Mouse (Mus musculus): ENCODE measurements around the gene Pik3r2. TPM values are rescaled to one million over a fixed set of nuclear protein-coding genes. Genes with fewer than 3 reads are reported as not detected.

Pik3r2 gene
- polyA plus RNA-seq, 1 experiment: 56.3 TPM

DNA sequence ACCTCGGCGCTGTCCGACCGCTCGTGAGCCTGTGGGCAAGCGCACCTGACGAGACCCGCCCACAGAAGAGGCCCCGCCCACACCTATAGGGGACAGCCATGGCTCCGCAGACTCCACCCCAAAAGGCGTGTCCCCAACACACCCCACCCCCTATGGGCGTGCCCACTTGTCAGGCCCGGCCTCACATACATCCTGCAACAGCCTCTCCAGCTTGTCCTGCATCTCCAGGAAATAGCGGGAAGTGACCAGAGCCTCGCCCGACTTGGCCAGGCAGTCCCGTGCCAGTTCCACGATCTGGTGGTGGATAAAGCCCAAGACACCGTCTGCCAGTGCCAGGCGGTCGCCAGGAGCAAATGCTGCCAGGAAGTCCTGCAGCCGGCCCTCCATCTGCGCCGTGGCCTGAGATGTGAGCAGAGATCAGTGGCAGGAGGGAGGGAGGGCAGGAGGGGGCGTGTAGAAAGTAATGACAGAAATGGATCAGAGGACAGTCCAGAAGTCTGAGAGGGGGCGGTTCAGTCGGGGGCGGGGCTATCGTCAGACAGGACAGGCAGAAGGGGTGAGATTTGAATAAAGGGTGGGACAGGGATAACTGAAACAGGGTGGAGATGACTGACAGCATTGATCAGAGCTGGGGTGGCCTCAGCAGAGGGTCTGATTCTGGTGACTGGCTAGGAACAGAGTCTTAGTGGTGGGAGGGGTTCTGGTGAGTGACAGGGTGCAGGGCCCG, 11.6 kb upstream of the Pik3r2 start:
- peaks cover 12% of the 10 kb centered on the region for H3K4me1 ChIP-seq (ENCODE audit: control insufficient read depth, insufficient read depth, insufficient read length)

DNA sequence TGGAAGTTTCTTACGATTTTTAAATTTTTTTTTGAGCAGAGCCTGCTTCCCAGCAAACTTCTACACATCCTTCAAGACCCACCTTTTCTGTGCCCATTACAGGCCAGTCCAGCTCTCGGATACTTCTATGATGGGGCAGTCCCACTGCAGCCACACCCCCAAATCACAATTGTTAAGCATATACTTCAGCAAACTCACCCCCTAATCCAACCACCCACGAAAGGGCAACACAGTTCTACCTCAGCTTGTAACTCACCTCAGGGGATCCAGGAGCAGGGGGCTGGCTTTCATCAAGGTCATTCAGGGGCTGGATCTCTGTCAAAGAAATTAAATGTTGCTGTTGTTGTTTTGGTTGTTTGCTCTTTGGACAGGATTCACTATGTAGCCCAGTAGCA, 10.5 kb upstream of the Pik3r2 start:
- 97% methylated on average over 3 of the region's 3 CpGs for WGBS

More for the DNA sequence above, 11.6 kb upstream of the Pik3r2 start:
- TF ChIP-seq POLR2A (IDR thresholded peaks at IDR 0.05; ENCODE audit: low read depth, low read length): no peak
- no peak for TF ChIP-seq CTCF (IDR thresholded peaks at IDR 0.05; ENCODE audit: extremely low read depth, insufficient read depth, insufficient read length, insufficient replicate concordance)
- H3K27me3 ChIP-seq (ENCODE audit: control insufficient read depth, insufficient read depth, low read length): no peaks in the 10 kb centered on the region
- 91% methylated on average over 30 of the region's 30 CpGs for WGBS
- H3K36me3 ChIP-seq (ENCODE audit: control insufficient read depth, insufficient read depth, low read length): peaks cover 58% of the 10 kb centered on the region
- no peak for DNase-seq (ENCODE audit: low read depth in 1 of 2, low spot score in 2 of 2)
- no peak overlapping the region for H3K27ac ChIP-seq (ENCODE audit: insufficient read depth, low read length)
- no peak overlapping the region for H3K4me3 ChIP-seq (ENCODE audit: extremely low read depth, insufficient read depth, insufficient read length)

DNA sequence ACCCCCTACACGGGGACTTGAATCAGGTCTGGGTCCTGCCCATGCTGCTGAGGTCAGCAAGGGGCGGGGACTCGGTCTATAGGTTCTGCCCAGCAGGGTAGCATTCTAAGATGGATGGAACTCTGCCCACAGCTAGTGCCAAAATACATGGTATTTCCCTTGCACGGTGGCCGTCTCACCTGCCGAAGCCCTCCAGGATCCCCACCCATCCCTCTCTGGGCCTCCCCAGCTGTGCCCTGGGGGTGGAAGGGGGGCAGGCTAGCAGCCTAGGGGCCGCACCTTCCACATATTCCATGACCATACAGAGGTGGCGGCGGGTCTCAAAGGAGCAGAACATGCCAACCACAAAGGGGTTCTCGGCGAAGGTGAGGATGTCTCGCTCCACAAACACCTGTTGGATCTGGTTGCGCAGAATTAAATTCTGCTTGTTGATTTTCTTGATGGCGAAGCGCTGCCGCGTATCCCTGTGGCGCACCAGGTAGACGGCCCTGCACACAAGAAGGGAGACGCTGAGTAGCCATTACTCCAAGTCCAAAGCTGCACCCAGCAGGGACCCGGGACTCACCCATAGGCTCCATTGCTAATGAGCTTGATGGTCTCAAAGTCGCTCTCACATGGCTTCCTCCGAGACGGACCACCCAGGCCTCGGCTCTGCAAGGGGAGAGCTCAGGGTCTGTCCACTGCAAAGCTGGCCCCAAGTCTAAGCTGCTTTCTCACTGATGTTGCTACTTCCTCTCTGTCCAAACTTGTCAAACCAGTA, 10.0 kb upstream of the Pik3r2 start:
- peaks cover 7% of the 10 kb centered on the region; the same call in 1 of the 2 replicates for H3K4me1 ChIP-seq (ENCODE audit: control insufficient read depth, insufficient read depth, insufficient read length)
- no peak overlapping the region for H3K27ac ChIP-seq (ENCODE audit: insufficient read depth, low read length)
- peaks cover 65% of the 10 kb centered on the region for H3K36me3 ChIP-seq (ENCODE audit: control insufficient read depth, insufficient read depth, low read length)
- H3K27me3 ChIP-seq (ENCODE audit: control insufficient read depth, insufficient read depth, low read length): no peaks in the 10 kb centered on the region
- TF ChIP-seq POLR2A (IDR thresholded peaks at IDR 0.05; ENCODE audit: low read depth, low read length) (no peak), CTCF (IDR thresholded peaks at IDR 0.05; ENCODE audit: extremely low read depth, insufficient read depth, insufficient read length, insufficient replicate concordance) (no peak)
- H3K4me3 ChIP-seq (ENCODE audit: extremely low read depth, insufficient read depth, insufficient read length): no peak overlapping the region
- no peak for DNase-seq (ENCODE audit: low read depth in 1 of 2, low spot score in 2 of 2)
- WGBS: 97% methylated on average over 25 of the region's 25 CpGs

More for the DNA sequence above, 10.5 kb upstream of the Pik3r2 start:
- TF ChIP-seq CTCF (IDR thresholded peaks at IDR 0.05; ENCODE audit: extremely low read depth, insufficient read depth, insufficient read length, insufficient replicate concordance) (no peak), POLR2A (IDR thresholded peaks at IDR 0.05; ENCODE audit: low read depth, low read length) (no peak)
- no peak for DNase-seq (ENCODE audit: low read depth in 1 of 2, low spot score in 2 of 2)
- H3K27me3 ChIP-seq (ENCODE audit: control insufficient read depth, insufficient read depth, low read length): no peaks in the 10 kb centered on the region
- peaks cover 59% of the 10 kb centered on the region for H3K36me3 ChIP-seq (ENCODE audit: control insufficient read depth, insufficient read depth, low read length)
- H3K4me1 ChIP-seq (ENCODE audit: control insufficient read depth, insufficient read depth, insufficient read length): peaks cover 7% of the 10 kb centered on the region; the same call in 1 of the 2 replicates
- no peak overlapping the region for H3K4me3 ChIP-seq (ENCODE audit: extremely low read depth, insufficient read depth, insufficient read length)
- H3K27ac ChIP-seq (ENCODE audit: insufficient read depth, low read length): no peak overlapping the region

DNA sequence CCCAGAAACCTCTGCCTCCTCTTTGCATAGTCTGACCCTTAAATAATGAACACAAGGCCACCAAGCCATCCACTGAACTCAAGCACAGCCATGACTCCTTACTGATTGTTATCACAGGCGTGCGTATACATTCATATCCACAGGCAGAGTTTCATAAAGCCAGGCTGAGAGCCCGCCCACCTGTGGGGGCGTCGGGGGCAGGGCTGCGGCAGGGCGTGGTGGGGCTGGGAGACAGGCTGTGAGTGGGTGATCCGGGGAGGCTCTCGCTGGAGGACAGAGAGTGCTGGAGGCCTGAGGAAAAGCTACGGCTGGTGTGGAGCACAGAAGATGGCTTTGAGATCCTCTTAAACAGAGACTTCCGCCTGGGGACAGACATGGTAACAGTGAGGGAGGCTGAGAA, 3.6 kb upstream of the Pik3r2 start:
- Histone ChIP-seq H3K4me3 (ENCODE audit: extremely low read depth, insufficient read depth, insufficient read length) (no peak overlapping the region), H3K27me3 (ENCODE audit: control insufficient read depth, insufficient read depth, low read length) (no peaks in the 10 kb centered on the region), H3K36me3 (ENCODE audit: control insufficient read depth, insufficient read depth, low read length) (peaks cover 47% of the 10 kb centered on the region), H3K4me1 (ENCODE audit: control insufficient read depth, insufficient read depth, insufficient read length) (peaks cover 12% of the 10 kb centered on the region), H3K27ac (ENCODE audit: insufficient read depth, low read length) (no peak overlapping the region)
- no peak for DNase-seq (ENCODE audit: low read depth in 1 of 2, low spot score in 2 of 2)
- WGBS: 87% methylated on average over 11 of the region's 11 CpGs
- TF ChIP-seq CTCF (IDR thresholded peaks at IDR 0.05; ENCODE audit: extremely low read depth, insufficient read depth, insufficient read length, insufficient replicate concordance) (no peak), POLR2A (IDR thresholded peaks at IDR 0.05; ENCODE audit: low read depth, low read length) (no peak)

DNA sequence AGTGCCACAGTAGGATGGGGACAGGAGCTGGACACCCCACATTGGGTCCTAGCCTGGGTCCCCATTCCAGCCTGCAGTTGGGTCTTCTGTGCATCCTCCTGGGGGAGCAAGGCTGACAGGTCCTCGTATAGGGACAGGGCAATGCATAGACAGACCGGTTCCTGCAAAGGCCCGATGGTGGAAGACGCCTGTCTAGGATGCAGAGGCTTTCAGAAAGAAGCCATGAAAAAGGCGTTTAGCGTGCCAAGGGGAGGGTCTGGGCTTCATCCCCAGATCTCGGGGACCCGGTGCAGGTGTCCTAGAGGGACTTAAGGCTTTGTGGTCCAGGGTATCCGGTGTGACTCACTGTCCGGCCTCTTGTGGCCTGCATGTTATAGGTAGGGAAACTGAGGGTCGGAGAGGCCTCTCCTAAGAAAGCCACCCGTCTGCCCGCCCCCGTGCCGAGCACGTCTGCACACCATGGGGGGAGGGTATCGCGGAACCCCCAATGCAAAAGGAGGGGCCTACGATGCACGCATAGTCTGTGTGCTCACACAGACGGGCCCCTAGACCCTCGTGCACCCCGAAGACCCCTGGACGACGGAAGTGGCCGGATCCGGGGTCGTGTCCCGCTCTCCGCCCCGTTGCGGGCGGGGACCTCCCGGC, 540 bp downstream of the Pik3r2 start:
- H3K27ac ChIP-seq (ENCODE audit: insufficient read depth, low read length): peak overlapping the region; percentile 57; the same call in 1 of the 2 replicates
- no peaks in the 10 kb centered on the region for H3K27me3 ChIP-seq (ENCODE audit: control insufficient read depth, insufficient read depth, low read length)
- whole genome bisulfite sequencing: 3% methylated on average over 32 of the region's 34 CpGs
- DNase-seq (ENCODE audit: low read depth in 1 of 2, low spot score in 2 of 2): no peak
- H3K4me3 ChIP-seq (ENCODE audit: extremely low read depth, insufficient read depth, insufficient read length): peak overlapping the region; percentile 62
- H3K36me3 ChIP-seq (ENCODE audit: control insufficient read depth, insufficient read depth, low read length): peaks cover 22% of the 10 kb centered on the region
- TF ChIP-seq CTCF (IDR thresholded peaks at IDR 0.05; ENCODE audit: extremely low read depth, insufficient read depth, insufficient read length, insufficient replicate concordance): no peak
- TF ChIP-seq POLR2A (IDR thresholded peaks at IDR 0.05; ENCODE audit: low read depth, low read length): no peak
- H3K4me1 ChIP-seq (ENCODE audit: control insufficient read depth, insufficient read depth, insufficient read length): peaks cover 12% of the 10 kb centered on the region

DNA sequence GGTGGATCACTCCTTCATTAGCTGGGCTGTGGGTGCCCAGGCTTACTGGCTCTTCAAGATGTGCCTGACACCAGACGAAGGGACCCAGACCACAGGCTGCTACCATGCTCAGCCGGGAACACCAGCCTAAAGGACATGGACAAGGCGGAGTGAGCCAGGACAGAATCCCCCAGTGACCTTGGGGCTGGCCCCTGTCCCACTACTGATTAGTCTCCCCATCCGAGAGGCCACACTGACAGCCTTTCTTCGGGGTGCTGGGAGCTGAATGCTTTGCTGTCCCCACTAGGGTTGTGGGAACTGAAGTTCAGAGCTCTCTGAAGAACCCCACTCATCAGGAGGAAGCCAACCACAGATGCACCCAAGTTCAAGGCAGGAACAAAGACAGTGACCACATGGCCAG, 1.3 kb downstream of the Pik3r2 start:
- H3K4me3 ChIP-seq (ENCODE audit: extremely low read depth, insufficient read depth, insufficient read length): no peak overlapping the region
- H3K36me3 ChIP-seq (ENCODE audit: control insufficient read depth, insufficient read depth, low read length): peaks cover 15% of the 10 kb centered on the region
- WGBS: 87% methylated on average over 5 of the region's 5 CpGs
- DNase-seq (ENCODE audit: low read depth in 1 of 2, low spot score in 2 of 2): no peak
- peaks cover 12% of the 10 kb centered on the region for H3K4me1 ChIP-seq (ENCODE audit: control insufficient read depth, insufficient read depth, insufficient read length)
- no peaks in the 10 kb centered on the region for H3K27me3 ChIP-seq (ENCODE audit: control insufficient read depth, insufficient read depth, low read length)
- no peak overlapping the region for H3K27ac ChIP-seq (ENCODE audit: insufficient read depth, low read length)
- TF ChIP-seq CTCF (IDR thresholded peaks at IDR 0.05; ENCODE audit: extremely low read depth, insufficient read depth, insufficient read length, insufficient replicate concordance) (no peak), POLR2A (IDR thresholded peaks at IDR 0.05; ENCODE audit: low read depth, low read length) (no peak)

Measured in spleen, adult 2 months (tissue).